Mouse (Mus musculus): ENCODE data around the gene Dstyk. TPM values are rescaled to one million over a fixed set of nuclear protein-coding genes. Genes with fewer than 3 reads are reported as not detected.
"Not testable (repeated sequence)": the region's sequence is repeated elsewhere in the genome, so short reads cannot be mapped to it uniquely, and the experiment has no call there.

The Dstyk gene
- polyA plus RNA-seq, 1 experiment: 6.9 TPM

DNA sequence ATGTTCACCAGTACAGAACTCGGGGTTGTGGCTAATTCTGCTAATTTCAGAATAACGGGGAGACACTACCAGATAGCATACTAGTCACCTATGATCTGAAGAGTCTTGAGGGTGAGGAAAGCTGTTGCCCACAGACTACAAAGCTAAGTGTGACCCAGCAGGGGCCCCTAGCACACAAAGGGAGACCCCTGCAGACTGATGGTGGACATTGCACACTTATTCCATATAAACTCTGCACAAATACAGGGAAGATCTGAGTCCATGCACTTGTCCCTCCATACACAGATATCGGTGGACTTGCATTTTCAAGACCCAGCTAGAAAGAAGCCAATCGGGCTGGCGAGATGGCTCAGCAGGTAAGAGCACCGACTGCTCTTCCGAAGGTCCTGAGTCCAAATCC, 52.2 kb downstream of the Dstyk start:
- Histone ChIP-seq H3K4me3 (no peak overlapping the region), H3K4me2 (ENCODE audit: low read depth) (no peak overlapping the region), H3K27me3 (ENCODE audit: control insufficient read depth, insufficient read depth, insufficient read length) (no peaks in the 10 kb centered on the region), H3K36me3 (ENCODE audit: control insufficient read depth, insufficient read depth) (peaks cover 9% of the 10 kb centered on the region), H3K79me2 (ENCODE audit: control insufficient read depth, insufficient read depth) (no peaks in the 10 kb centered on the region), H3ac (ENCODE audit: control insufficient read depth, insufficient read length) (no peak overlapping the region)
- TF ChIP-seq CEBPB (IDR thresholded peaks at IDR 0.05; ENCODE audit: insufficient read depth, poor library complexity, severe bottlenecking) (no peak), MAX (IDR thresholded peaks at IDR 0.05; ENCODE audit: low read depth) (no peak), E2F4 (IDR thresholded peaks at IDR 0.05; ENCODE audit: insufficient read depth) (no peak), POLR2AphosphoS2 (IDR thresholded peaks at IDR 0.05; ENCODE audit: insufficient read length, low read depth) (no peak), MYOD1 (IDR thresholded peaks at IDR 0.05; ENCODE audit: control insufficient read depth in 1 of 3, insufficient read length in 2 of 3, low read depth in 2 of 3) (no peak), TCF12 (IDR thresholded peaks at IDR 0.05; ENCODE audit: insufficient read depth, poor library complexity, severe bottlenecking) (no peak)

- not testable (repeated sequence) for H3K36me3 ChIP-seq (ENCODE audit: control insufficient read depth, insufficient read depth); H3K27me3 ChIP-seq (ENCODE audit: control insufficient read depth, insufficient read depth, insufficient read length); H3K79me2 ChIP-seq (ENCODE audit: control insufficient read depth, insufficient read depth); H3K4me3 ChIP-seq; H3K4me2 ChIP-seq (ENCODE audit: low read depth); H3ac ChIP-seq (ENCODE audit: control insufficient read depth, insufficient read length)
Measured at GRCm38 (mm10) chr1:132470031-132470430, 52.7 kb downstream of the Dstyk start.

DNA sequence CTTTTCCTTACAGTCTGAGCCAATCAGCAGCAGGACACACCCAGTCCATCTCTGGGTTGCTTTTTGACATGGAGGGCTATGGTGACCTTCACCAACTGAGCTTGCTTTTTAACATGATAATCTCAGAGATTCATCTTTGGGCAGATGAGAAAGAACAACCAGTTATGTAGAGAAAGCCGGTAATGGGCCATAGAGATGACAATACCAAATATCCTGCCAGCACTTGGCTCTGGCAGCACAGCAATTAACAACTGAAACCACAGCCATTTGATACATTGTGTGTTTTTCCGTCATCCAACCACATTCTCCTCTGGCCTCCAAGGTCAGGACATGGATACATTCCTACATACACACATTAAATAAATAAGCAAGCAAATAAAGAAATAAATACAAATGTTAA, 53.7 kb downstream of the Dstyk start:
- H3ac ChIP-seq (ENCODE audit: control insufficient read depth, insufficient read length): no peak overlapping the region
- H3K27me3 ChIP-seq (ENCODE audit: control insufficient read depth, insufficient read depth, insufficient read length): no peaks in the 10 kb centered on the region
- peaks cover 7% of the 10 kb centered on the region for H3K79me2 ChIP-seq (ENCODE audit: control insufficient read depth, insufficient read depth)
- no peak for TF ChIP-seq CEBPB (IDR thresholded peaks at IDR 0.05; ENCODE audit: insufficient read depth, poor library complexity, severe bottlenecking)
- no peak for TF ChIP-seq TCF3 (IDR thresholded peaks at IDR 0.05; ENCODE audit: insufficient read length, low read depth)
- no peak for TF ChIP-seq REST (IDR thresholded peaks at IDR 0.05; ENCODE audit: insufficient read depth, insufficient read length)
- TF ChIP-seq POLR2A (IDR thresholded peaks at IDR 0.05; ENCODE audit: insufficient read length, low read depth): no peak
- TF ChIP-seq E2F4 (IDR thresholded peaks at IDR 0.05; ENCODE audit: insufficient read depth): no peak
- TF ChIP-seq SRF (IDR thresholded peaks at IDR 0.05; ENCODE audit: control insufficient read depth, insufficient read length, low read depth): no peak
- no peak for TF ChIP-seq USF1 (IDR thresholded peaks at IDR 0.05; ENCODE audit: low read depth)
- no peak for TF ChIP-seq MYOG (IDR thresholded peaks at IDR 0.05; ENCODE audit: control insufficient read depth in 1 of 3, insufficient read depth in 1 of 3, insufficient read length in 2 of 3, low read depth in 2 of 3)
- TF ChIP-seq MAX (IDR thresholded peaks at IDR 0.05; ENCODE audit: low read depth): no peak
- no peak for TF ChIP-seq MYOD1 (IDR thresholded peaks at IDR 0.05; ENCODE audit: control insufficient read depth in 1 of 3, insufficient read length in 2 of 3, low read depth in 2 of 3)
- no peak for TF ChIP-seq POLR2AphosphoS2 (IDR thresholded peaks at IDR 0.05; ENCODE audit: insufficient read length, low read depth)
- TF ChIP-seq TCF12 (IDR thresholded peaks at IDR 0.05; ENCODE audit: insufficient read depth, poor library complexity, severe bottlenecking): no peak
- H3K4me2 ChIP-seq (ENCODE audit: low read depth): no peak overlapping the region
- peaks cover 3% of the 10 kb centered on the region for H3K36me3 ChIP-seq (ENCODE audit: control insufficient read depth, insufficient read depth)
- no peak overlapping the region for H3K4me3 ChIP-seq

DNA sequence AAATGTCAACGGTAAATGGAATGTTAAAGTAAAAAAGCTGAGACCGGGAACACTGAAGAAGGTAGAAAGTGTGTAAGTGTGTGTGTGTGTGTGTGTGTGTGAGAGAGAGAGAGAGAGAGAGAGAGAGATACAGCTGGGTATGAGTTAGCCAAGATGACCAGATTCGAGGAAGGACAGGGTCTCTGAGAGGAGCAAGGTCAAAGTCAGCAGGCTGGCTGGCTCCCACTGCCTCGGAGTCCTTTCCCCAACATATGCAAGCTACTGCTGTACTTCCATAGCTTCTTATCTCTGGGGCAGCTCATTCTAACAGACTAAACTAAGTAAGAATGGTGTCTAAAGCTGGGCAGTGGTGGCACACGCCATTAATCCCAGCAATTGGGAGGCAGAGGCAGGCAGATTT, 54.1 kb downstream of the Dstyk start:
- Histone ChIP-seq H3K79me2 (ENCODE audit: control insufficient read depth, insufficient read depth) (peaks cover 11% of the 10 kb centered on the region), H3K36me3 (ENCODE audit: control insufficient read depth, insufficient read depth) (no peaks in the 10 kb centered on the region), H3K4me2 (ENCODE audit: low read depth) (no peak overlapping the region), H3K4me3 (no peak overlapping the region), H3K27me3 (ENCODE audit: control insufficient read depth, insufficient read depth, insufficient read length) (no peaks in the 10 kb centered on the region), H3ac (ENCODE audit: control insufficient read depth, insufficient read length) (no peak overlapping the region)
- no peak for TF ChIP-seq TCF3 (IDR thresholded peaks at IDR 0.05; ENCODE audit: insufficient read length, low read depth)
- TF ChIP-seq MYOG (IDR thresholded peaks at IDR 0.05; ENCODE audit: control insufficient read depth in 1 of 3, insufficient read depth in 1 of 3, insufficient read length in 2 of 3, low read depth in 2 of 3): no peak
- no peak for TF ChIP-seq POLR2A (IDR thresholded peaks at IDR 0.05; ENCODE audit: insufficient read length, low read depth)
- TF ChIP-seq MAX (IDR thresholded peaks at IDR 0.05; ENCODE audit: low read depth): no peak
- TF ChIP-seq REST (IDR thresholded peaks at IDR 0.05; ENCODE audit: insufficient read depth, insufficient read length): no peak
- no peak for TF ChIP-seq E2F4 (IDR thresholded peaks at IDR 0.05; ENCODE audit: insufficient read depth)
- no peak for TF ChIP-seq MYOD1 (IDR thresholded peaks at IDR 0.05; ENCODE audit: control insufficient read depth in 1 of 3, insufficient read length in 2 of 3, low read depth in 2 of 3)
- TF ChIP-seq USF1 (IDR thresholded peaks at IDR 0.05; ENCODE audit: low read depth): no peak
- TF ChIP-seq SRF (IDR thresholded peaks at IDR 0.05; ENCODE audit: control insufficient read depth, insufficient read length, low read depth): no peak
- TF ChIP-seq POLR2AphosphoS2 (IDR thresholded peaks at IDR 0.05; ENCODE audit: insufficient read length, low read depth): no peak
- TF ChIP-seq CEBPB (IDR thresholded peaks at IDR 0.05; ENCODE audit: insufficient read depth, poor library complexity, severe bottlenecking): no peak
- TF ChIP-seq TCF12 (IDR thresholded peaks at IDR 0.05; ENCODE audit: insufficient read depth, poor library complexity, severe bottlenecking): no peak

DNA sequence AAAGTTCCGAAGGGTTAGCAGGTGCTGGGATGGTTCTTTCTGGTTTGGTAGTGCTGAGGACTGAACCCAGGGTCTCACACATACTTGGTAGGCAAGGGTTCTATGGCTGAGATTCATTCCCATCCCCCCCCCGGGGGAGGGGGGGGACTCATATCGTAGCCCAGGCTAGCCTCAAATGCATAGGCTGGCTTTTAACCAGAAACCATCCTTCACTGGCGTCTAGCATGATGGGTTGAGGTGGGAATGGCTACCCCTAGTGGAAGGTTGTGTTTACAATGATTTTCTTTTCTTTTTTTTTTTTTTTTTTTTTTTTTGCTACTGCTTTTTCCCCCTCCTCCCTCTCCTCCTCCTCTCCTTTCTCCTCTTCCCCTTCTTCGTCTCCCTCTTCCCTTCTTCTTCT, 55.2 kb downstream of the Dstyk start:
- Histone ChIP-seq H3K36me3 (ENCODE audit: control insufficient read depth, insufficient read depth) (no peaks in the 10 kb centered on the region), H3K79me2 (ENCODE audit: control insufficient read depth, insufficient read depth) (peaks cover 16% of the 10 kb centered on the region), H3K4me2 (ENCODE audit: low read depth) (no peak overlapping the region), H3ac (ENCODE audit: control insufficient read depth, insufficient read length) (no peak overlapping the region), H3K27me3 (ENCODE audit: control insufficient read depth, insufficient read depth, insufficient read length) (no peaks in the 10 kb centered on the region), H3K4me3 (no peak overlapping the region)
- TF ChIP-seq TCF12 (IDR thresholded peaks at IDR 0.05; ENCODE audit: insufficient read depth, poor library complexity, severe bottlenecking): no peak
- TF ChIP-seq MYOD1 (IDR thresholded peaks at IDR 0.05; ENCODE audit: control insufficient read depth in 1 of 3, insufficient read length in 2 of 3, low read depth in 2 of 3): no peak
- TF ChIP-seq MAX (IDR thresholded peaks at IDR 0.05; ENCODE audit: low read depth): no peak
- TF ChIP-seq USF1 (IDR thresholded peaks at IDR 0.05; ENCODE audit: low read depth): no peak
- TF ChIP-seq POLR2A (IDR thresholded peaks at IDR 0.05; ENCODE audit: insufficient read length, low read depth): no peak

Data from myocyte (in vitro differentiated cells).